Mouse (Mus musculus) gastrocnemius, adult 8-10 months (tissue): ENCODE results near the gene Noto. TPM values are rescaled to one million over a fixed set of nuclear protein-coding genes. Genes with fewer than 3 reads are reported as not detected.

Source experiments
- DNase-seq, 2 experiments: peaks; one replicate each; pipeline ENCODE4 v3.0.0; 2022; ENCODE audit warnings: low spot score in 2 of 2
- total RNA-seq, 4 experiments: library from RNA; stranded (reverse); gene quantifications; 2 replicates each; pipeline ENCODE4 v1.2.4; 2022

Gene Noto
- total RNA-seq, 4 experiments from 2014 or later = not detected

GRCm38 (mm10) chr6:85475581-85475980 lies 51.9 kb downstream of the Noto start:
- DNase-seq = no peak

GRCm38 (mm10) chr6:85477366-85477917 lies 53.8 kb downstream of the Noto start:
- no peak for DNase-seq

GRCm38 (mm10) chr6:85478416-85478815 lies 54.7 kb downstream of the Noto start:
- no peak for DNase-seq

Other genes with a start within 250 kb of the Noto start
- not detected for gene Emx1, start 236.4 kb upstream of the Noto start, total RNA-seq
- 1 to 10 TPM; 4.2 to 6.0 (median 5.5) TPM for gene Sfxn5, start 90.5 kb upstream of the Noto start, total RNA-seq
- gene Rab11fip5, start 49.3 kb upstream of the Noto start, total RNA-seq = 10 to 100 TPM; 23.8 to 35.6 (median 30.0) TPM
- 1 to 10 TPM; 8.4 to 9.6 (median 8.4) TPM for gene Smyd5, start 8.1 kb downstream of the Noto start, total RNA-seq
- 100 to 1,000 TPM; 139 to 146 (median 144) TPM for gene Cct7, start 27.6 kb downstream of the Noto start, total RNA-seq
- gene Pradc1, start 28.1 kb downstream of the Noto start, total RNA-seq = 10 to 100 TPM; 14.5 to 17.2 (median 16.6) TPM
- not detected for gene Fbxo41, start 79.1 kb downstream of the Noto start, total RNA-seq
- gene Egr4, start 89.7 kb downstream of the Noto start, total RNA-seq = not detected
- under 1 TPM; 0.53 to 0.80 (median 0.66) TPM for gene Alms1, start 163.6 kb downstream of the Noto start, total RNA-seq